Mouse (Mus musculus) adrenal gland, postnatal 14 days (tissue): ENCODE data around the gene Arrdc5. TPM values are rescaled to one million over a fixed set of nuclear protein-coding genes. Genes with fewer than 3 reads are reported as not detected.
"Not testable (repeated sequence)": the region's sequence is repeated elsewhere in the genome, so short reads cannot be mapped to it uniquely, and the experiment has no call there.

Experiments used
- DNase-seq: peaks from one replicate; pipeline ENCODE4 v3.0.0; 2021; ENCODE audit warnings: mixed read lengths
- total RNA-seq: library from RNA; stranded (reverse); gene quantifications from 2 replicates; pipeline ENCODE4 v1.2.3, GENCODE M21; 2021

Arrdc5 gene
- total RNA-seq, 1 experiment from 2014 or later = not detected

GRCm38 (mm10) chr17:56276643-56277566, 23.2 kb downstream of the Arrdc5 start, which contains the start of gene Ticam1:
TSS of gene Ticam1 (minus strand) at chr17:56276786.
- DNase-seq = peak; percentile 95

- DNase-seq = peak; percentile 64
Measured at GRCm38 (mm10) chr17:56275842-56276480, 24.1 kb downstream of the Arrdc5 start.

- no peak for DNase-seq
Measured at GRCm38 (mm10) chr17:56273986-56274385, 26.1 kb downstream of the Arrdc5 start.

DNA sequence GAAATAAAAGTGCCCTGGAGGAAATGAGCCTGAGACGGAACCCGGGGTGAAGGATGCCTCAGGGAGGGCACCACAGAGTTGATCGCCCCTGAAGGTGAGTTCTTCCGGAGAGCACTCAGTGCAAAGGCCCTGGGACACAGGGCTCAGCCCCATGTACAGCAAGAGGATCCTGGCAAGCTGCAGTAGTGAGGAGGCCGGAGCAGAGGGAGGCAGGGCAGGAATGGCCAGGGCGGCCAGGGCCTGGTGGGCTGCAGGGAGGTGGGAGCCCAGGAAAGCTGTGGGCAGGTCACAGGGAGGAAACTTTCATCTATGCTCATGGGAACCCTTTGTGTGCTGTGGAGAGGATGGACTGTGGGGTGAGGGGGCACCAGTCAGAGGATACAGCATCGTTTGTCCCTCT, 26.6 kb downstream of the Arrdc5 start:
- DNase-seq = no peak

DNA sequence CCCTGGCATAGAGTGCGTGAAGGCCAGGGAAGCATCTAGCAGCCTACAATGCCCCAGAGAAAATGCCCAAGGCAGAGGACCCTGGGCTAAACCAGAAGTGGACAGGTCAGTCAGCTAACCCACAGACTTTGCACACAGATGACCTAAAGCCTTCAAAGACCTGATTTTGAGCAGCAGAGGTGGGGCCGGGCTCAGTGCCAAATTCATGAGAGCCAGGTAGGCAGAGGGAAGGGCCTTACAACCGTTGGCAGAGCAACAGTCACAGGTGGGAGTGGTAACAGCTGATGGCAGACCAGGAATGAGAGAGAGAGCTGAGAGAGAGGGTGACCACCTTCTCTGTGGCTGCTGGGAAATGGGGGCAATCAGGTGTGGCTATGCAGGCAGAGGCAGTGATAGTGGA, 27.4 kb downstream of the Arrdc5 start:
- DNase-seq = no peak

DNA sequence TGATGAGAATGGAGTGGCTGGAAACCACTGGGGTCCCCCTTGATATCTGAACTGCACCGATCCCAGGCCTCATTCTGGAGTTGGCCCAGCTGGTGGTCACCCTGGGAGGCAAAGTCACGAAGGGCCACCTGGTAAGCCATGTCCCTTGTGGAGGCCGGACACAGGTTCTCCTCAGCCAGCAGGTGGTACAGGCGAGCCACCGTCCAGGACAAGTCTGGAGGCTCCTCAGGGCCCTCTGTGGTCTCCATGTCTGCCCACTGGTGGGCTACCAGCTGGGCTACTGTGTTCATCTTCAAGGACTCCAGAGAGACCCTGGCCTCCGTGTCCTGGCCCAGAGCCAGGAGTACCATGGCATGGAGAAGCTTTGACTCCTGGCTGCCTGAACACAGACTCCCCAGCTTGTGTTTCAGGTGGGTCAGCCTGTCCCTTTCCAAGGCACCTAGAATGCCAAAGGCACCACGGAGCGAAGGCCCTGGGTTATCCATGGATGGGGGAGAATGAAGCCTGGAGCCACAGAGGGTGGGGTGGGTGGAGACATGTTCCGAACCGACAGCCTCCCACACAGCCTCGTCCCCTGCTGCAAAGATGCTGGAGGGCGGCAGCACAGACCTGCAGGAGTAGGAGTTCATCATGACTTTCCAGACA, 28.4 kb downstream of the Arrdc5 start:
- no peak for DNase-seq

GRCm38 (mm10) chr17:56269741-56270140, 30.3 kb downstream of the Arrdc5 start:
- no peak for DNase-seq

DNA sequence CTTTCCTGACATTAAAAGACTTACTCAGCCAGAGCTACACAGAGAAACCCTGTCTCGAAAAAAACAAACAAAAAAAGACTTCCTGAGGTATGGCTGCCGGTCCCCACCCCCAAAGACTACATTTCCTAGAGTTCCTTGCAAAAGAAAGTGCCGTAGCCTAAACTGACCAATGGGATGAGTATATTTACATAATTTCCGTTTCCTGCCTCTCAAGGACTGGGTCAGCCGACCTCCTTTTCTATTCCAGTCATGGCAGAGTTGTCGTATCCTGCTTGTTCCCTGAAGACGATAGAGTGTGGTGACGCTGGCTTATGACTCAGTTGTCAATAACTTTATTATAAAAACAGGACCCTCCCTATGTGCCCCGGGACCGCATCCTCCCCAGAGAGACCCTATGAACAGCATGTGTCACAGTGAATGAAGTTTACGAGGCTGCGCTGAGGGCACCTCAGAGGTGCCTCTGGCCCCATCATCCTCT, 30.9 kb downstream of the Arrdc5 start:
- peak; percentile 74 for DNase-seq

- peak; percentile 77 for DNase-seq
Measured at GRCm38 (mm10) chr17:56266271-56266670, 33.8 kb downstream of the Arrdc5 start.

GRCm38 (mm10) chr17:56265869-56266268, 34.2 kb downstream of the Arrdc5 start:
- DNase-seq = peak; percentile 57

GRCm38 (mm10) chr17:56265011-56265410, 35.1 kb downstream of the Arrdc5 start:
- no peak for DNase-seq

GRCm38 (mm10) chr17:56264020-56264419, 36.1 kb downstream of the Arrdc5 start:
- DNase-seq = peak; percentile 84

GRCm38 (mm10) chr17:56262645-56263094, 37.4 kb downstream of the Arrdc5 start:
- DNase-seq = no peak

GRCm38 (mm10) chr17:56261166-56261565, 38.9 kb downstream of the Arrdc5 start:
- DNase-seq = no peak

DNA sequence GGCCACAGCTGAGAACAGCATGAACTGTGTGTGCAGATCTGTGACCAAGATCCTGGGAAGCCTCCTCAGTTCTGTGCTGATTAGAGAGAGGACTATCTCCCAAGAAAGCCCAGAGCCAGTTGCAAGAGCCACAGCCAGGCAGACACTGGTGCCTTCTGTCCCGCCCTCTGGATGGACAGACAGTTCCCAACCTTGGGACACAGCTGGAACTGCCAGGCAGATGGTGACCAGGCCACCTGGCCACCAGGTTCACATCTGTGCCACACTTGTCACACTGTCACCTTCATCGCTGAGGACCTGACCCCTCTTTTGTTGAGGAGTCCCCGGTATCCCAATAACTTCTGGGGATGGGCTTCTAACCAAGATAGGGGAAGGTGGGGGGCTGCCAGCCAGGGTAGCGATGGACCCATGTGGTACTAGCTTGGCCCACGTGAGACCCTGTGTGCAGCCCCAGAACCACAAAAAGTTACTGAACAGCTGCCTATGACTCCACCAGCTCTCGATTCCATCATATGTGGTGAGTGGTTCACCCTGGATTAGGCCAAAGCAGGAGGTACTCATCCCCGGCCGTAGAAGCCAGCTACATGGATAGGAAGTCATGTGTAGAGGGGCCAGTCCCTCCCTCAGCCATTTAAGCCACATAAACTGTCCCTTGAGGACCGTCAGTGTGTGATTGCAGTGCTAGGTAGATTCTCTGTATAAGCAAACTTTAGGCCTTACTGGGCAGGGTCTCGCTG, 40.6 kb downstream of the Arrdc5 start:
- DNase-seq = no peak

- DNase-seq = not testable (repeated sequence)
Measured at GRCm38 (mm10) chr17:56258812-56259211, 41.3 kb downstream of the Arrdc5 start.

- not testable (repeated sequence) for DNase-seq
Measured at GRCm38 (mm10) chr17:56258269-56258668, 41.8 kb downstream of the Arrdc5 start.

GRCm38 (mm10) chr17:56257181-56257894, 42.7 kb downstream of the Arrdc5 start:
- DNase-seq = peak; percentile 49

DNA sequence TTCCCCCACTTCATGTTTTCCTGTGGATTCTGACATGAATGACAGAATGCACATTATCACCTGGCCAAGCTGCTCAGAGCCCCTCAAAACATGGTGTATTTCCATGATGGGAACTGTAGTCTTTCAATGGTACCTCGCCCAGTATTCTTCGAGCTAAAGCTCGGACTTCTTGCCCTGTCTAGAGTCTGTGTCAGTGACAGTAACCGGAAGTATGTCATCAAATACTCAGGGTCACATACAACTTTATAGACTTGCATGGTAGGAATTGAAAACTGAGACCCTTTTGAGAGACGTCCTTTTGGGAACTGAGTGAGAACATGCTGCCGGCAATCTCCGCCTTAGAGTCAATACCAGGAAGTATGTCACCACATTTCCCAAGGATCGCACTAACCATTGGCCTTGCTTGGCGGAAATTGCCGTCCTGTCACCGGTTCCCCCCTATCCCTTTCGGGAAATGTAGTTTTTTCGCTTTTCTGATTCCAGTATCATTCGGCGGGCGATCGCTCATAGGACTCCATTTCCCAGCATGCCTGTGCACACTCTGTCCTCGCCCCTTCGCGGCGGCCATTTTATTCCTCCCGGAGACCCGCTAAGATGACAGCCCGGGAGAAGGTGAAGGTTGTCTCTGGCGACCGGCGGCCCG, 43.7 kb downstream of the Arrdc5 start, which contains the start of gene Fem1a:
TSS of gene Fem1a (plus strand) at position 572 of the 643 bp plus-strand sequence.
- DNase-seq = peak; percentile 94

- peak; percentile 99 for DNase-seq
Measured at GRCm38 (mm10) chr17:56255863-56256238, 44.2 kb downstream of the Arrdc5 start.

DNA sequence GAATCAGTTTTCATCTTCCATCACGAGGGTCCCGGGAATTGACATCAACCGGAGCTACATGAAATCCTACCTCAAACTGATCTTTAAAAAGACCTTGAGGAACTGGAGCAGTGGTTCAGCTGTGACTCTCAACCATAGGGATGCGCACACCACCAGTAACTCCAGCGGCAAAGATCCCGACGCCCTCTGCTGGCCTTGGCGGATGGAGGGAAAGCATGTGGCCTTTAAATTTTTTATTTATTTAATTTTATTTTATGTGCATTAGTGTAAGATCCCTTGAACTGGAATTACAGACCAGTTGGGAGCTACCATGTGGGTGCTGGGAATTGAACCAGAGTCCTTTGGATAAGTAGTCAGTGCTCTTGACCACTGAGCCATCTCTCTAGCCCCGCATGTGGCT, 44.7 kb downstream of the Arrdc5 start:
- peak; percentile 53 for DNase-seq
